Mouse (Mus musculus): ENCODE data around the gene Hps3.

- TF ChIP-seq CTCF (IDR thresholded peaks at IDR 0.05; ENCODE audit: low read depth) (no peak), EP300 (IDR thresholded peaks at IDR 0.05; ENCODE audit: low read depth) (no peak)
These were observed 6.5 kb downstream of the Hps3 start for GRCm38 (mm10) chr3:20028640-20029039.

Measured in heart, postnatal 0 days (tissue).